Mouse (Mus musculus) brain, embryonic 14.5 days (tissue): ENCODE measurements at regions not wholly inside any gene's neighbourhood (a gene's known extent, or its start where the extent isn't known, plus 50 kb on each side); places are given as distances from the start of the nearest gene placed in this dataset.

Experiments
- CTCF ChIP-seq: fragments of 200-500 bp; IDR thresholded peaks from 2 replicates; pipeline ENCODE4 v1.5.1; 2012; ENCODE audit warnings: inconsistent platforms, mild to moderate bottlenecking, moderate library complexity, borderline replicate concordance; ENCODE audit not compliant: insufficient read depth, insufficient read length; ENCODE audit errors: extremely low read depth
- POLR2A ChIP-seq: fragments of 200-500 bp; IDR thresholded peaks from 2 replicates; pipeline ENCODE4 v1.6.1; 2012; ENCODE audit warnings: mild to moderate bottlenecking, inconsistent platforms, borderline replicate concordance; ENCODE audit not compliant: poor library complexity, insufficient read depth, insufficient read length, severe bottlenecking; ENCODE audit errors: extremely low read depth

- no peak for TF ChIP-seq CTCF
- TF ChIP-seq POLR2A, result no peak
These were observed 564.4 kb downstream of the Actr3 start for GRCm38 (mm10) chr1:124871148-124871547.
